Mouse (Mus musculus) thymus, postnatal 36 days (tissue): ENCODE data around the gene Il31.
"Not testable (repeated sequence)": the region's sequence is repeated elsewhere in the genome, so short reads cannot be mapped to it uniquely, and the experiment has no call there.

Source experiments
- DNase-seq, 2 experiments: peaks; one replicate each; pipeline ENCODE4 v3.0.0; 2022; ENCODE audit warnings: mixed read lengths in 2 of 2

Gene Il31

GRCm38 (mm10) chr5:123489112-123489785 is at the start of gene Il31, which contains the start of gene Lrrc43:
TSS of gene Il31 (minus strand) at chr5:123489489.
TSS of gene Lrrc43 (plus strand) at chr5:123489305.
- no peak for DNase-seq

GRCm38 (mm10) chr5:123533801-123534200 is 44.5 kb upstream of the Il31 start:
- DNase-seq = no peak

- no peak for DNase-seq
Measured at GRCm38 (mm10) chr5:123530056-123530455, 40.8 kb upstream of the Il31 start.

GRCm38 (mm10) chr5:123528641-123529040 is 39.4 kb upstream of the Il31 start:
- no peak for DNase-seq

DNA sequence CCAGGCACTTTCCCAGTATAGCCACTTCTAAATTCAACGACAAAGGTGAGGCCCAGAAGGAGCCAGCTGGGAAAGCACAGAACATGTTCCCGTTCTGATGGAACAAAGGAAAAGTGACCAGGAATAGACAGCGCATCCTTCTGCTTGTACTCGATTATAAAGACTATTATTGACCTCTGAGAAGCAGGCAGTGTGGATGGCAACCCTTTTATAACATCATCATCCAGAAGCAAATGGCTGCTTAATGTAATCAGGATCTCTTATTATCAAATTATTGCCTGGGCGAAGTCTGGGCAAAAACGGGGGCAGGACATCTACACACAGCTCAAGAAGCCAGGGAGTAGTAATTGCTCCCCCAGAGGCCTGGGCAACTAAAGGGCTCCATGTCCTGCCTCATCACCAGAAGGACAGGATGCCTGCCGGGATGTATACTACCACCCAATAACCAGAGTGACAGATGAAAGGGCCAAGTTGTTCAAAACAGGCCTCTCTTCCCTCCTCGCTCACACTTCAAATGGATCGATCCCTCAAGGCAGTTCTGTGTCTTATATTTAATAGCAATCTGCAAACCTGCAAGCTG is 36.7 kb upstream of the Il31 start:
- DNase-seq = no peak

DNA sequence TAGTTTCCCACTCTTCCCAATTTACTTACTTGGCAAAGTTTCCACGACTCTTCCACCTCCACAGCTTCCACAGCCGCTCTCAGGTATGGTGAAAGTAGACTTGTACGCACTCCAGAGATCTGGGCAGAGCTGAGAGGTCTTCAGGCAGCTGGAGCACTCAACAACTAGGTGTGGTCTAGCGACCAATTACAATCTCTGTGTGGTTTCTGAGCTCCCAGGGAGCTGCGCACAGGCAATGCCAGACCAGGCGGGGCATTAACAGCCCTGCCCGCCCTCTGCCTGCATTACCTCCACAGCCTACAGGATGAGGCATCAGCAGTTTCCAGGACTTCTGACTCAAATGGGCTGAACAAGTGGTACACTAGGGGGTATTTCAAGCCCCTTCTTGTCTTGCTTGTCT is 36.0 kb upstream of the Il31 start, which contains the start of gene Gm49027:
Gene Gm49027, minus strand, starts transcription at position 208 of the 400 bp plus-strand sequence.
- no peak for DNase-seq

DNA sequence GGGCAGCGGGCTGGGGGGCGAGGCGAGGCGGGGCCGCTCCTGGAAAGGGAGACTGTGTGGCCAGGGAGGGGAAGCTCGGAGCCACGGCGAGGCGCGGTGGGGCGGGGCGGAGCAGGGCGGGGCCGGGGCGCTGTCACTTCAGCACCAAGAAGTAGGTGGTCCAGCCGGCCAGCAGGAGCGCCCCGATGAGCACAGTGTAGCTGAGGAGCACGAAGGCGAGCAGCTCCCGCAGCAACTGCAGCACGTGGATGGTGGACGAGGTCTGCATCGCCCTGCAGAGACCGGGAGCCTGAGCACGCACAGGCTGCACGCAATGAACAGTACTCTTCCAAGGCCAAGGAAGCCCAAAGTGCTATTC is 35.1 kb upstream of the Il31 start:
- no peak for DNase-seq

- DNase-seq = peak; percentile 99
Measured at GRCm38 (mm10) chr5:123523692-123524392, 34.6 kb upstream of the Il31 start, which contains the start of gene Diablo. TSS of gene Diablo (minus strand) at chr5:123524176.

DNA sequence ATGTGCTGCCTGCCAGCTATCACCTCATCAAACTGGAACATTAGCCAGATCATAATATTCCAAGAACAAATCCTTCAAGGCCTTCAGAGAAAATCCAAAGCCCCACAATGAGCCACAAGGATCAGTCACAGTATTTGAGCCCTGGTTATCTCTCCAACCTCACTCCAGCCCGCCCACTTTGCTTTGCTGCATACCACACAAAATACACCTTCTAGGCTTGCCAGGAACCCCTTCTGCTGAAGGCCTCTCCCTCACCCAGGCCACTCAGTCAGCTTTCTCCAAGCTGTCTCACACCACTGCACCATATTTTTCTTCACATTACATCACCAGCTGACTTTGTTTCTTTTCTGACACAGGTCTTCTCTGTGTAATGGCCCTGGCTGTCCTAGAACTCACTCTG is 32.9 kb upstream of the Il31 start:
- no peak for DNase-seq

DNA sequence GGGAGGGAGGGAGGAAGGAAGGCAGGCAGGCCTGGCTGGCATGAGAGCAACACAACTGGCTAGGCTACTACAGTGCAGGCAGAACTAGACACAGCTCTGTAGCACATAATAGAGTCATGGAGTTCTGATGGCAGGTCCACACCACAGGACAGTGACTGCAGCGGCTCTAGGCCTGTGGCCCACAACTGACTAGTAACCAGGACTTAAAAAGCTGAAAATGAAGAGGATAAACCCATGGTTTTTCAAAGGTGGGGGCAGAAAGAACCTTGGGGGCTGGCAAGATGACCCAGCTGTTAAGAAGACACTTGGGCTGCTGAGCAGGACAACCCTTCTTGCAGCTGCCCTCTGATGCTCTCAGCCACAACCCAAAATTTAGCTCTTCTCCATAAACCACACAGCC is 32.3 kb upstream of the Il31 start:
- no peak for DNase-seq

GRCm38 (mm10) chr5:123520666-123521065 is 31.4 kb upstream of the Il31 start:
- no peak for DNase-seq

DNA sequence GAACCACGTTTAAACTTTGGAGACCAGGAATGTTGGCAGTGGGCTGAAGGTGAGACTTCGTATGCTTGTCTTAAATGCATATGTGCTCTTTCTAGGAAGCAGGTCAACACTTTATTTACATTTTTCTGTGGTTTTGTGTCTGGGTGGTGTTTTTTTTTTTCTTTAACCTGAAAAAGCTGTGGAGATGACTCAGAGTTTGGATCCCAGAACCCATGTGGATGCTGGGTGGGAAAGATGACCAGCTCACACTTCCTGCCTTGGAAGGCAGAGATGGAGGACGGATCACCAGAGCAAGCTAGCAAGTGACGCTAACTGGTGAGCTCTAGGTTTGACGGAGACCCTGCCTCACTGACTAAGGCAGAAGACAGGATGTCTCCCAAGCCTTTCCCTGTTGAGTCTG is 25.6 kb upstream of the Il31 start:
- no peak for DNase-seq

GRCm38 (mm10) chr5:123512102-123512501 is 22.8 kb upstream of the Il31 start:
- DNase-seq = no peak

- DNase-seq = not testable (repeated sequence)
Measured at GRCm38 (mm10) chr5:123511426-123511825, 22.1 kb upstream of the Il31 start.

GRCm38 (mm10) chr5:123510160-123510559 is 20.9 kb upstream of the Il31 start, which contains the start of gene B3gnt4:
TSS of gene B3gnt4 (plus strand) at chr5:123510460.
- DNase-seq = no peak

DNA sequence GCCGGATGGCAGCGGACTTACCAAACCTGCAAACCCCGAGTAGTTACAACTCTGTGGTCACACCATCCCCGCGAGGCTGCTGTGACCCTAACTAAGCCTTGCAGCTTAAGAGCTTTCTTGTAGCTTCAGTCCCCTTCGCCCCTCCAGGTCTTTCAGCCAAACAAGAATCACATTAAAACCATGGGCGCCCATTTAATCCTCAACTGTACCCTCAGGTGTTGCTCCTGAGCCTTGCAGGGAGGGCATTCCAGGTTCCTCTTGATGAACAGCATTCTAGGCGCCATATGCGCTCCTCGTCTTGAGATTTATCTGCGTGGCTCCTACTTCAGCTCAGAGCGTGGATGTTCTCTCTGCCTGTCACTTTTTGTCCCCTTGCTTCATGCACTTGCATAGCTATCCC is 19.6 kb upstream of the Il31 start:
- DNase-seq = no peak

GRCm38 (mm10) chr5:123507936-123508723 is 18.8 kb upstream of the Il31 start:
- DNase-seq = peak; percentile 83 to 88

DNA sequence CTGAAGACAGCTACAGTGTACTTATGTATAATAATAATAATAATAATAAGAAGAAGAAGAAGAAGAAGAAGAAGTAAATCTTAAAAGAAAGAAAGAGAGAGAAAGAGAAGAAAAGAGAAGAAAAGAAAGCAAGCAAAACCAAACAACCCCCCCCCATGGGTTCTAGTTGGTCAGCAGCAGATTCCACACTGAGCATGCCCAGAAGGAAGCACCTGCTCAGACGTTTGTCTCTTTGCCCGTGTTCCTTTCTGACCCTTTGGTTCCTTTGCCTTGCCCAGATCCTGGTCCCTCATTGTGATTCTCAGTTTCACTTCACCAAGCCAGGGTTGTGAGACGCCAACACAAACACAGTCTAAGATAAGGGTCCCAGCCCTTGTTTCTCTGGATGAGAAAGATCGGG is 12.7 kb upstream of the Il31 start:
- DNase-seq = no peak

- DNase-seq = peak in 1 of 2 experiments; percentile 23
Measured at GRCm38 (mm10) chr5:123499717-123500116, 10.4 kb upstream of the Il31 start.

GRCm38 (mm10) chr5:123489935-123490334 is 646 bp upstream of the Il31 start:
- no peak for DNase-seq

DNA sequence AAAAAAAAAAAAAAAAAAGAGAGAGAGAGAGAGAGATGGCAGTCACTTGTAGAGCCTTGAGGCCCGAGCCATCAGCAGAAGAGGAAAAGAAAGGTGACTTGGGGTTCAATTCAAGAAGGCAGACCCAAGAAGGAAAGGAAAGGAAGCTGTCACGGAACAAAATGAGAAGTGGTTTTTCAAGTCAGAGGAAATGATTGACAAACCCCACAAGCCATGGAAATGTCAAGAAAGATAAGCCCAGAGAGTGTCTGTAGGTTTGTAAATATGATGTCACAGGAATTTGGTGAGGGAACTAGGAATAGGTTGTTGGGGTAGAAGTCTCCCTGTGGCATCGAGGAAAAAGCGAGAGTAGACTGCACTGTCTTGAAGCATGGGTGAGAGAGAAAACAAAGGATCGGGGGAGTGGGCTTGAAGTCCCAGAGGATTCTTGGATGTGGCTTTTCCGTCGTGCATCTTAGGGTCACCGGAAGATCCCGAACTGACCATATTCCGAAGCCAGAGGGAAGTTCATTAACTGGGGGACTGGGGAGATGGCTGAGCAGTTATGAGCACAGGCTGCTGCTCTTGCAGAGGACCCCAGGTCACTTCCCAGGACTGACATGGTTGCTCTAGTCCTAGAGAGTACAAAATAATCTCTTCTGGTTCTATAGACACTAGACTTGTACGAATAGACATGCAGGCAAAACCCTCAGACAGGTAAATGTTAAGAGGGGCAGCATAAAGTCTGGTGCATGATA is 1.5 kb downstream of the Il31 start:
- DNase-seq = no peak

- no peak for DNase-seq
Measured at GRCm38 (mm10) chr5:123473817-123474216, 15.5 kb downstream of the Il31 start.
